Comparison of ENCODE assay signal across 11 mouse cellular contexts in the genomic region with DNA sequence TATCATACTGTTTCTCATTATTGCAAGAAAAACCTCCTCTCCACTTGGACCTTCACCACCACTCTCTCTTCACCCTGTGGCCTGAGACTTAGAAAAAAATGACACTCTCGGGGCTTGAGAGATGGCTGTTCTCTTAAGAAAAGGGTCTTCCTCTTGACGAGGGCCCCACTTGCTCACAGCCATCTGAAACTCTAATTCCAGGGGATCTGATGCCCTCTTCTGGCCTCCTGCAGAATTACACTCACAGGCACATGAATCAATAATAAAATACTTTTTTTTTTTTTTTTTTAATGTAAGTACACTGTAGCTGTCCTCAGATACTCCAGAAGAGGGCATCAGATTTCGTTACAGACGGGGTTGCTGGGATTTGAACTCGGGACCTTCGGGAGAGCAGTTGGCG. TPM values are rescaled to one million over a fixed set of nuclear protein-coding genes. Genes with fewer than 3 reads are reported as not detected.
A peak's percentile ranks its signal among the peaks of the same experiment; 100 is the strongest.
DNase-seq lines count a peak whose midpoint lies in the region; TF ChIP-seq lines count a peak whose summit lies in the region.
"Had no signal": no experiment of that assay in that cellular context is flagged by ENCODE, and none has a peak within 500 bp of the region (broad histone marks: within the 10 kb centered on the region; RNA-seq: fewer than 3 reads in every experiment).

No protein-coding gene starts in this region.

- no peak overlapping the region for H3K4me3 ChIP-seq in left cerebral cortex, adult 2 months
- no peak overlapping the region for H3K4me3 ChIP-seq in CH12.LX (replicated peaks in 1 of 3; ENCODE audit: low read depth in 2 of 3, low read length in 2 of 3, poor library complexity in 1 of 3)
- H3K4me3 ChIP-seq: heart, embryonic 12.5 days; limb, embryonic 15.5 days; megakaryocyte, embryonic 14.5 days had no signal

- TF ChIP-seq RAD21 in CH12.LX (IDR thresholded peaks at IDR 0.05; ENCODE audit: low read depth, low read length): peak; percentile 28

- H3K36me3 ChIP-seq in CH12.LX (replicated peaks in 1 of 2; ENCODE audit: control insufficient read depth in 1 of 2, insufficient read depth in 1 of 2, low read length in 1 of 2): no peaks in the 10 kb centered on the region
- H3K36me3 ChIP-seq: heart, embryonic 12.5 days; limb, embryonic 15.5 days had no signal

- peaks cover 18 to 23% of the 10 kb centered on the region in 2 experiments for H3K4me1 ChIP-seq in CH12.LX (ENCODE audit: control insufficient read depth in 1 of 2, insufficient read depth in 2 of 2)
- H3K4me1 ChIP-seq: heart, embryonic 12.5 days had no signal

- in situ Hi-C loops in CH12.LX (cut with MboI; ENCODE audit: low pct_ligation_motif_present, low pct_unique_long_range_greater_than_20kb, low sequenced_read_pairs): no loop called here

- dilution Hi-C loops in CH12.LX (cut with MboI; ENCODE audit: extremely low pct_ligation_motif_present, extremely low pct_unique_long_range_greater_than_20kb, low sequenced_read_pairs): no loop called here

- peak; percentile 29 for TF ChIP-seq CTCF in left cerebral cortex, adult 2 months (IDR thresholded peaks at IDR 0.05)
- TF ChIP-seq CTCF in CH12.LX (conservative IDR thresholded peaks at IDR 0.05 in 1 of 2, IDR thresholded peaks at IDR 0.05 in 1 of 2; ENCODE audit: low read depth in 2 of 2, low read length in 2 of 2): peak; percentile 19 to 46; a peak in 3 of 4 replicates

- no peak overlapping the region for H3K4me2 ChIP-seq in CH12.LX (ENCODE audit: insufficient read depth, low read depth, poor library complexity, severe bottlenecking)
- H3K4me2 ChIP-seq: heart, embryonic 12.5 days; limb, embryonic 15.5 days had no signal

- H3K9ac ChIP-seq in CH12.LX (ENCODE audit: insufficient read depth, low read depth): no peak overlapping the region
- H3K9ac ChIP-seq: heart, embryonic 12.5 days; limb, embryonic 15.5 days had no signal

- no peak overlapping the region for H3K27ac ChIP-seq in left cerebral cortex, adult 2 months
- H3K27ac ChIP-seq in CH12.LX (ENCODE audit: insufficient read depth, low read depth): no peak overlapping the region
- H3K27ac ChIP-seq: limb, embryonic 15.5 days had no signal

- intact Hi-C loops in left cerebral cortex, adult 2 months (cut with DNase I): no loop called here
- intact Hi-C loops in left cerebral cortex, postnatal 14 days (cut with DNase I): no loop called here

- TF ChIP-seq EP300 in CH12.LX (IDR thresholded peaks at IDR 0.05; ENCODE audit: low read length): no peak

- DNase-seq in left cerebral cortex, adult 2 months (ENCODE audit: extremely low spot score in 1 of 2, low spot score in 2 of 2): no peak
- no peak for DNase-seq in left cerebral cortex, postnatal 14 days (ENCODE audit: low spot score in 2 of 2)
- peak; percentile 47 to 64 for DNase-seq in B cell, adult 2 months
- DNase-seq in CH12.LX (ENCODE audit: extremely low read depth): no peak
- peak; percentile 34 for DNase-seq in c-Kit-positive CD71-positive TER-119-positive erythroid progenitor cells, embryonic 14.5 days (ENCODE audit: low spot score)
- DNase-seq in cerebellum, postnatal 25 days: no peak
- no peak for DNase-seq in layer of hippocampus, postnatal 25 days (ENCODE audit: extremely low spot score in 1 of 2, low spot score in 1 of 2)
- DNase-seq: cerebellum, adult 18-20 months had no signal

- H3K79me2 ChIP-seq in CH12.LX (replicated peaks; ENCODE audit: control insufficient read depth, extremely low read depth, insufficient read depth, poor library complexity, severe bottlenecking): no peaks in the 10 kb centered on the region

- no peaks in the 10 kb centered on the region for H3K9me3 ChIP-seq in CH12.LX (replicated peaks; ENCODE audit: low read length)
- H3K9me3 ChIP-seq: limb, embryonic 15.5 days; megakaryocyte, embryonic 14.5 days had no signal

- H3K27me3 ChIP-seq in CH12.LX (replicated peaks): no peaks in the 10 kb centered on the region

- TF ChIP-seq POLR2A in CH12.LX (IDR thresholded peaks at IDR 0.05; ENCODE audit: low read depth, low read length): no peak

TF ChIP-seq in CH12.LX, 34 proteins besides CTCF, POLR2A, EP300 and RAD21:
- TF ChIP-seq UBTF (IDR thresholded peaks at IDR 0.05; ENCODE audit: low read depth, low read length): no peak
- no peak for TF ChIP-seq CHD1 (IDR thresholded peaks at IDR 0.05; ENCODE audit: low read depth, low read length)
- TF ChIP-seq SMC3 (IDR thresholded peaks at IDR 0.05; ENCODE audit: low read depth, low read length): 0 out of 2 replicates have a peak, but pooled peaks have one; percentile 6
- TF ChIP-seq ZNF384 (IDR thresholded peaks at IDR 0.05; ENCODE audit: low read depth, low read length): peak; percentile 75
TF ChIP-seq in CH12.LX: peak in this region for 2.

RNA-seq across cellular contexts. Expression of a gene that starts 6.0 kb away (rescaled TPM):
- total RNA-seq in left cerebral cortex, adult 2 months (2021): 10 to 100 TPM; 14.8 to 19.7 TPM
- total RNA-seq in left cerebral cortex, postnatal 14 days (2021): 1 to 10 TPM; 7.4 to 9.1 TPM
- total RNA-seq in CH12.LX (2012; rRNA removed) (13.5 and 13.6 TPM in 2 replicates), CH12.LX (2014; rRNA removed) (13.8 and 14.0 TPM in 2 replicates)
- polyA plus RNA-seq in CH12.LX (2012; ENCODE audit: insufficient read length, low read depth): 21.2 and 23.9 TPM in 2 replicates
- total RNA-seq in layer of hippocampus, postnatal 25 days (2021): 1 to 10 TPM; 4.1 to 7.2 TPM

RNA-seq across cellular contexts. Expression of a gene that starts 36.5 kb away (rescaled TPM):
- 10 to 100 TPM; 56.1 to 57.4 TPM for total RNA-seq in left cerebral cortex, adult 2 months (2021)
- 10 to 100 TPM; 71.2 to 75.7 TPM for total RNA-seq in left cerebral cortex, postnatal 14 days (2021)
- total RNA-seq in CH12.LX (2012; rRNA removed) (not detected in 2 replicates), CH12.LX (2014; rRNA removed) (not detected in 2 replicates)
- polyA plus RNA-seq in CH12.LX (2012; ENCODE audit: insufficient read length, low read depth): not detected in 2 replicates
- 10 to 100 TPM; 44.8 to 45.3 TPM for total RNA-seq in layer of hippocampus, postnatal 25 days (2021)
- polyA plus RNA-seq: limb, embryonic 15.5 days had no signal

Comparison
In these comparisons a context has a peak if more than half of its experiments do, and no peak if none do; other contexts are left out.
1. DNase-seq: peak in B cell, adult 2 months (2 of 2) and c-Kit-positive CD71-positive TER-119-positive erythroid progenitor cells, embryonic 14.5 days (single experiment); none in left cerebral cortex, adult 2 months (0 of 2), left cerebral cortex, postnatal 14 days (0 of 2), CH12.LX (single experiment), cerebellum, postnatal 25 days (0 of 2) and layer of hippocampus, postnatal 25 days (0 of 2).
2. RNA of a gene that starts 36.5 kb away (total RNA-seq): 71.2 to 75.7 TPM in left cerebral cortex, postnatal 14 days, 56.1 to 57.4 TPM in left cerebral cortex, adult 2 months and 44.8 to 45.3 TPM in layer of hippocampus, postnatal 25 days; not detected in CH12.LX; every median in the first group is over 10 times any median in the second.